In the genomic region with DNA sequence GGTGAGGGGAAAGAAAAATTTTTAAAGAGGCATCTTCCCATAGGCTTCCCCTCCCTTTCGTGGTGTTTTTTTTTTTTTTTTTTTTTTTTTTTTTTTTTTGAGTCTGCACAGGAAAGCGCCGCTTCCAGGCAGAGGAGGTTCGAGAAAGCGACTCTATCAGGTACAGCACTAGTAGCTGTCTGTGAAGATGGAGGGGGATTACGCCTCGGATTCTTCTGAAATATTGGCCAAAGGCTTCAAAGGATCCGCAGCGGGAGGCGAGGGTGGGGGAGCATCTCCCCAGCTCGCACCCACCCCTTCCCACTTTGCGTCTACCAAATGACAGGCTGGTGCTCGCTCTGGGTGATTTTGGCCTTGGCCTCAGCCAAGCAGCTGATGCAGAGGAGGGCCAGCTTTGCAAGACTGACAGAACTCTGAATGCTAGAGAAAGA, we compare ENCODE assay signal across 8 mouse cellular contexts.
DNase-seq lines count a peak whose midpoint lies in the region; ATAC-seq and TF ChIP-seq lines count a peak whose summit lies in the region.

No protein-coding gene starts in this region.

- TF ChIP-seq EP300 in liver, postnatal 0 days (IDR thresholded peaks at IDR 0.05; ENCODE audit: low read depth) = no peak

- H3K9ac ChIP-seq in embryonic facial prominence, embryonic 15.5 days = peak overlapping the region; percentile 83
- peak overlapping the region; percentile 75 for H3K9ac ChIP-seq in heart, embryonic 11.5 days (ENCODE audit: low read depth, low read length)
- no peak overlapping the region for H3K9ac ChIP-seq in liver, postnatal 0 days (replicated peaks)

- TF ChIP-seq CTCF in spleen, adult 2 months (IDR thresholded peaks at IDR 0.05; ENCODE audit: extremely low read depth, insufficient read depth, insufficient read length, insufficient replicate concordance) = no peak
- no peak for TF ChIP-seq CTCF in liver, postnatal 0 days (IDR thresholded peaks at IDR 0.05; ENCODE audit: low read depth)

- H3K36me3 ChIP-seq in spleen, adult 2 months (ENCODE audit: control insufficient read depth, insufficient read depth, low read length) = no peaks in the 10 kb centered on the region
- no peaks in the 10 kb centered on the region for H3K36me3 ChIP-seq in embryonic facial prominence, embryonic 15.5 days
- no peaks in the 10 kb centered on the region for H3K36me3 ChIP-seq in heart, embryonic 11.5 days (ENCODE audit: control insufficient read depth, insufficient read depth, low read length)
- no peaks in the 10 kb centered on the region for H3K36me3 ChIP-seq in liver, postnatal 0 days (replicated peaks; ENCODE audit: insufficient read depth, low read length)

- peak; percentile 75 for ATAC-seq in embryonic facial prominence, embryonic 15.5 days (ENCODE audit: insufficient number of reproducible peaks, low FRiP score, low TSS enrichment, low read depth)
- ATAC-seq in heart, embryonic 11.5 days (replicated peaks; ENCODE audit: insufficient number of reproducible peaks, low FRiP score, low TSS enrichment) = no peak; the same call in 1 of the 2 replicates
- no peak for ATAC-seq in liver, postnatal 0 days

- TF ChIP-seq POLR2A in spleen, adult 2 months (IDR thresholded peaks at IDR 0.05; ENCODE audit: low read depth, low read length) = no peak

- peak overlapping the region; percentile 30; the same call in 1 of the 2 replicates for H3K4me3 ChIP-seq in spleen, adult 2 months (ENCODE audit: extremely low read depth, insufficient read depth, insufficient read length)
- H3K4me3 ChIP-seq in embryonic facial prominence, embryonic 15.5 days (replicated peaks) = peak overlapping the region; percentile 56
- H3K4me3 ChIP-seq in heart, embryonic 11.5 days (ENCODE audit: low read depth, low read length) = peak overlapping the region; percentile 62
- H3K4me3 ChIP-seq in liver, postnatal 0 days (ENCODE audit: low read depth, low read length) = peak overlapping the region; percentile 27; the same call in 1 of the 2 replicates

- 3% methylated on average over 13 of the region's 13 CpGs for WGBS in spleen, adult 2 months
- 0% methylated on average over 13 of the region's 13 CpGs for WGBS in embryonic facial prominence, embryonic 15.5 days
- WGBS in heart, embryonic 11.5 days (ENCODE audit: insufficient replicate concordance) = 0% methylated on average over 13 of the region's 13 CpGs
- WGBS in liver, postnatal 0 days (ENCODE audit: insufficient replicate concordance) = 3% methylated on average over 13 of the region's 13 CpGs

- H3K4me2 ChIP-seq in embryonic facial prominence, embryonic 15.5 days (replicated peaks) = peak overlapping the region; percentile 53
- H3K4me2 ChIP-seq in heart, embryonic 11.5 days = peak overlapping the region; percentile 71
- H3K4me2 ChIP-seq in liver, postnatal 0 days (ENCODE audit: low read depth, low read length) = peak overlapping the region; percentile 55

- no peaks in the 10 kb centered on the region for H3K9me3 ChIP-seq in embryonic facial prominence, embryonic 15.5 days (replicated peaks)
- no peaks in the 10 kb centered on the region for H3K9me3 ChIP-seq in heart, embryonic 11.5 days (replicated peaks; ENCODE audit: control insufficient read depth, low read length)
- no peaks in the 10 kb centered on the region for H3K9me3 ChIP-seq in liver, postnatal 0 days (ENCODE audit: low read length)

- no peak for DNase-seq in spleen, adult 2 months (ENCODE audit: low read depth in 1 of 2, low spot score in 2 of 2)
- no peak for DNase-seq in spleen, postnatal 14 days (ENCODE audit: low spot score in 2 of 2)
- peak; percentile 73 to 78 for DNase-seq in layer of hippocampus, adult 18-20 months (ENCODE audit: low spot score in 2 of 2)
- DNase-seq in liver, postnatal 0 days = no peak
- DNase-seq in ovary, postnatal 14 days (ENCODE audit: low spot score) = peak; percentile 44
- no peak for DNase-seq in spleen, adult 12 weeks (ENCODE audit: low spot score)

- H3K27ac ChIP-seq in spleen, adult 2 months (ENCODE audit: insufficient read depth, low read length) = no peak overlapping the region
- H3K27ac ChIP-seq in embryonic facial prominence, embryonic 15.5 days (replicated peaks) = peak overlapping the region; percentile 98
- peak overlapping the region; percentile 92 for H3K27ac ChIP-seq in heart, embryonic 11.5 days (ENCODE audit: low read depth, low read length)
- H3K27ac ChIP-seq in liver, postnatal 0 days (ENCODE audit: low read depth) = no peak overlapping the region

- peaks cover 1% of the 10 kb centered on the region; the same call in 1 of the 2 replicates for H3K27me3 ChIP-seq in spleen, adult 2 months (ENCODE audit: control insufficient read depth, insufficient read depth, low read length)
- no peaks in the 10 kb centered on the region for H3K27me3 ChIP-seq in embryonic facial prominence, embryonic 15.5 days
- no peaks in the 10 kb centered on the region for H3K27me3 ChIP-seq in heart, embryonic 11.5 days (ENCODE audit: control insufficient read depth, insufficient read depth, low read length)
- peaks cover 24% of the 10 kb centered on the region; the same call in 1 of the 2 replicates for H3K27me3 ChIP-seq in liver, postnatal 0 days (ENCODE audit: insufficient read depth, low read length)

- H3K4me1 ChIP-seq in spleen, adult 2 months (ENCODE audit: control insufficient read depth, insufficient read depth, insufficient read length) = no peaks in the 10 kb centered on the region
- H3K4me1 ChIP-seq in embryonic facial prominence, embryonic 15.5 days = peaks cover 32% of the 10 kb centered on the region
- peaks cover 4% of the 10 kb centered on the region; the same call in 1 of the 2 replicates for H3K4me1 ChIP-seq in heart, embryonic 11.5 days (ENCODE audit: control insufficient read depth, insufficient read depth, low read length)
- no peaks in the 10 kb centered on the region for H3K4me1 ChIP-seq in liver, postnatal 0 days (ENCODE audit: insufficient read depth)

Comparison
In these comparisons a context has a peak if more than half of its experiments do, and no peak if none do; other contexts are left out.
1. DNase-seq: peak in layer of hippocampus, adult 18-20 months (2 of 2) and ovary, postnatal 14 days (single experiment); none in spleen, adult 2 months (0 of 2), spleen, postnatal 14 days (0 of 2), liver, postnatal 0 days (single experiment) and spleen, adult 12 weeks (single experiment).
2. H3K27ac ChIP-seq: peak in embryonic facial prominence, embryonic 15.5 days (single experiment) and heart, embryonic 11.5 days (single experiment); none in spleen, adult 2 months (single experiment) and liver, postnatal 0 days (single experiment).
3. Peak in every context shown above with its lines, with median percentiles within 50 percentile points of each other: H3K4me3 ChIP-seq and H3K4me2 ChIP-seq.